Mouse (Mus musculus) lung, postnatal 0 days (tissue): ENCODE measurements around the gene Cadm4.

Experiments used
- CTCF ChIP-seq: IDR thresholded peaks from 2 replicates; pipeline ENCODE4 v1.5.1; 2016; ENCODE audit warnings: antibody characterized with exemption, mild to moderate bottlenecking
- EP300 ChIP-seq: IDR thresholded peaks from 2 replicates; pipeline ENCODE4 v1.6.1; 2016; ENCODE audit warnings: antibody characterized with exemption, mild to moderate bottlenecking, control low read depth

- TF ChIP-seq CTCF (no peak), EP300 (no peak)
Measured at GRCm38 (mm10) chr7:24476856-24477255, 5.0 kb upstream of the Cadm4 start.
